Mouse (Mus musculus): ENCODE data around the gene Dnase2a. TPM values are rescaled to one million over a fixed set of nuclear protein-coding genes. Genes with fewer than 3 reads are reported as not detected.

Gene Dnase2a
- total RNA-seq, 4 experiments from 2014 or later, result 7.9 to 15.7 (median 12.3) TPM

DNA sequence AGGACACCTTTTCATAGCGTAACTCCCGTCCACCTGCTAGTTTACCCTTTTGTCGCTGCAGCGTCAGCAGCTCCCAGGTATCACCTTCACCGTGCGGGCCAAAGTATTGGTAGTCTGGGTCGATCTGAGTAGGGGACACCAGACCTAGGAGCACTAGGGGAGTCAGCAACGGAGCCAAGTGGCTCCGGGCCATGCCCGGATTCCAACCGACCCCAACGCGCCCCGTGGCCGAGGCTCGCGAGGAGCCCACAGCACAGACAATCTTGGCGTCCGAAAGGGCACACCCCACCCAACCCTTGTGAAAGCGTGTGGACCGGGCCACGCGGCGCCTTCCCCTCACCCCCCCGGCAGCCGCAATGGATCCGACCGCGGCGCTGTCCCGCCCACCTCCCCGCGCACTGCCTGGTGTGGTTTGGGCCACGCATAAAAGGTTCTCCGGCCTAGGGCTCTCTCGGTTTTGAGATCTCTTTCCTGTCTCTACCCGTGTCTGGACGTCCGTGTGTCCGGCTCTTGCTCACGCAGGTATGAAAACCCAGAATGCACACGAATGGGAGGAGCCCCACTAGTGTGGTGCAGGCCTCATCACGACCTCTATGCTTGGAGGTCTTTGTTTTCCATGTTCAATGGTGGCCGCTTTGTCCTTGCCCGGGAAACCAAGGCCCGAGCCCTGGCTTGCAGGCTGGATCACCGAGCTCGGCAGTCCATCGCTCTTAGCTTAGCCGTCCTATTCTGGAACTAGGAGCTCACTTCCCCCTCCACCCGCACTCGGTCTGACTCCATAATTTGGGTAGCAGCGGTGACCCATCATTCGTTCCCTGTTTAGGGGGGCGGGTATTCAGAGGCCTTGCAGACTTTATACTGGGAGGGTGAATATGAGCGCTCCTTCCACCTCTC, 61.1 kb downstream of the Dnase2a start, which contains the start of the genes Gm49661, Prdx2 and Rnaseh2a:
Gene Gm49661 (minus strand): TSS at position 193 of the 894 bp plus-strand sequence.
Gene Prdx2 (plus strand): TSS at position 347 of the 894 bp plus-strand sequence.
Gene Rnaseh2a (minus strand): TSS at position 527 of the 894 bp plus-strand sequence.
- DNase-seq (ENCODE audit: low spot score), result peak; percentile 75

DNA sequence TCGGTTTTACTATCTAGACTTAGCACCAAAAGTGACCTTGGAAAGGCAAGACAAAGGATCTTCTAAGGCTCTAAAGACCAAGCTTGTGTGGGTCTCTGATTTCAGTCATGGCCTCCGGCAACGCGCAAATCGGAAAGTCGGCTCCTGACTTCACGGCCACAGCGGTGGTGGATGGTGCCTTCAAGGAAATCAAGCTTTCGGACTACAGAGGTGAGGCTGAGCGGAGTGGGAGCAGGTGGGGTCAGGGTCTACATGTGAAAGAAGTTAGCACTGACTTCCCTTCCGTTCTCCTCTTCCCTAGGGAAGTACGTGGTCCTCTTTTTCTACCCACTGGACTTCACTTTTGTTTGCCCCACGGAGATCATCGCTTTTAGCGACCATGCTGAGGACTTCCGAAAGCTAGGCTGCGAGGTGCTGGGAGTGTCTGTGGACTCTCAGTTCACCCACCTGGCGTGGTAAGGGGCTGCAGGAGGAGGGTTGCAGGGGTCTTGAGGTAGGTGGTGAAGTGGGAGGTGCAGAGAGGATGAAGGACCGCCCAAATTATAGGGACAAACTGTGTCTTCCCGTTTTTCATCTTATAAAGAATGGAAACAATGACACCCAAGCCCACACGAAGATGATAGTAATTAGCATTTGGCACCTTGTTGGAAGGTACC, 61.9 kb downstream of the Dnase2a start:
- no peak for DNase-seq (ENCODE audit: low spot score)

DNA sequence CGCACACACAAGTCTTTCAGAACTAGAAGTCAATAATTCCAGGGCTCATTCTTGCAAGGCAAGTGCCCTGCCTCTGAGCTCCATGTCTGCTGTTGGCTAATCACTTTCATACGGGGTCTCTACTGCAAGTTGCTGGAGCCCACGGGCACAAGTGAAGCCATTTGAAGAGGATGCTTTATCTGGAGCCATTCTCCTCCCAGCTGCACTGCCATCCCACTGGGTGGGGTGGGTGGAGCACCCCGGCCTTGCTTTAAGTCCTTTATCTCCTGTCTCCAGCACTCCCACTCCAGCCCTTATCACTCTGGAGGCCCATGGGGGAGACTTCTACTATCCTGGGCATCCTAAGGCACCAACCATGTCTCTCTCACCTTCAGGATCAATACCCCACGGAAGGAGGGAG, 62.6 kb downstream of the Dnase2a start:
- DNase-seq (ENCODE audit: low spot score), result no peak

Small RNA genes within 50 kb of the gene (microRNA-seq; reads per million reads assigned to microRNA genes)
- gene Gm24197, result not detected
- 2.5 reads per million for gene Mir7069

Other genes with a start within 250 kb of the Dnase2a start
- 10 to 100 TPM; 12.8 to 26.9 (median 17.4) TPM for gene Ier2, start 245.7 kb upstream of the Dnase2a start, total RNA-seq (2022)
- gene Trmt1, start 222.3 kb upstream of the Dnase2a start, total RNA-seq (2022), result 10 to 100 TPM; 30.9 to 41.7 (median 38.5) TPM
- gene Nacc1, start 220.7 kb upstream of the Dnase2a start, total RNA-seq (2022), result 10 to 100 TPM; 26.7 to 36.0 (median 33.4) TPM
- gene Lyl1, start 207.1 kb upstream of the Dnase2a start, total RNA-seq (2022), result 1 to 10 TPM; 3.5 to 4.8 (median 4.3) TPM
- gene G430095P16Rik, start 185.6 kb upstream of the Dnase2a start, total RNA-seq (2022), result under 1 TPM in 1 of 4 experiments, not detected in 3; 0.66 TPM
- 100 to 1,000 TPM; 288 to 356 (median 295) TPM for gene Nfix, start 108.2 kb upstream of the Dnase2a start, total RNA-seq (2022)
- 10 to 100 TPM; 10.3 to 13.2 (median 12.0) TPM for gene Dand5, start 85.7 kb upstream of the Dnase2a start, total RNA-seq (2022)
- 10 to 100 TPM; 31.0 to 34.9 (median 33.1) TPM for gene Gadd45gip1, start 77.0 kb upstream of the Dnase2a start, total RNA-seq (2022)
- 10 to 100 TPM; 82.8 to 92.9 (median 89.3) TPM for gene Rad23a, start 67.9 kb upstream of the Dnase2a start, total RNA-seq (2022)
- 100 to 1,000 TPM; 330 to 410 (median 343) TPM for gene Calr, start 61.6 kb upstream of the Dnase2a start, total RNA-seq (2022)
- 10 to 100 TPM; 19.9 to 24.6 (median 22.9) TPM for gene Farsa, start 51.6 kb upstream of the Dnase2a start, total RNA-seq (2022)
- 1 to 10 TPM; 2.2 to 5.9 (median 4.1) TPM for gene Syce2, start 36.4 kb upstream of the Dnase2a start, total RNA-seq (2022)
- gene Gcdh, start 14.6 kb upstream of the Dnase2a start, total RNA-seq (2022), result 10 to 100 TPM; 77.8 to 99.2 (median 86.0) TPM
- gene Klf1, start 6.6 kb upstream of the Dnase2a start, total RNA-seq (2022), result not detected
- gene Mast1, start 28.8 kb downstream of the Dnase2a start, total RNA-seq (2022), result under 1 TPM; 0.06 to 0.19 (median 0.13) TPM
- gene Rtbdn, start 38.4 kb downstream of the Dnase2a start, total RNA-seq (2022), result not detected
- gene Gm49661, start 60.9 kb downstream of the Dnase2a start, total RNA-seq (2022), result 1 to 10 TPM in 2 of 4 experiments, not detected in 2; 2.4 to 5.9 TPM
- 100 to 1,000 TPM; 644 to 711 (median 676) TPM for gene Prdx2, start 61.0 kb downstream of the Dnase2a start, total RNA-seq (2022)
- gene Rnaseh2a, start 61.2 kb downstream of the Dnase2a start, total RNA-seq (2022), result 10 to 100 TPM; 41.9 to 61.3 (median 55.0) TPM
- gene Junb, start 70.2 kb downstream of the Dnase2a start, total RNA-seq (2022), result 10 to 100 TPM; 17.8 to 32.3 (median 23.9) TPM
- 1 to 10 TPM; 1.9 to 3.5 (median 2.7) TPM for gene Hook2, start 82.0 kb downstream of the Dnase2a start, total RNA-seq (2022)
- not detected for gene Best2, start 106.0 kb downstream of the Dnase2a start, total RNA-seq (2022)
- gene Asna1, start 116.7 kb downstream of the Dnase2a start, total RNA-seq (2022), result 10 to 100 TPM; 63.5 to 72.5 (median 65.4) TPM
- gene Trir, start 118.3 kb downstream of the Dnase2a start, total RNA-seq (2022), result 10 to 100 TPM; 76.6 to 90.6 (median 78.6) TPM
- 10 to 100 TPM; 29.6 to 32.4 (median 30.8) TPM for gene Tnpo2, start 128.4 kb downstream of the Dnase2a start, total RNA-seq (2022)
- 1 to 10 TPM; 2.9 to 4.0 (median 3.3) TPM for gene Fbxw9, start 151.5 kb downstream of the Dnase2a start, total RNA-seq (2022)
- gene Gm5741, start 159.4 kb downstream of the Dnase2a start, total RNA-seq (2022), result not detected
- gene Dhps, start 163.2 kb downstream of the Dnase2a start, total RNA-seq (2022), result 10 to 100 TPM; 32.7 to 36.4 (median 35.5) TPM
- 10 to 100 TPM; 40.8 to 45.3 (median 43.6) TPM for gene Wdr83os, start 172.2 kb downstream of the Dnase2a start, total RNA-seq (2022)
- gene Wdr83, start 172.7 kb downstream of the Dnase2a start, total RNA-seq (2022), result 10 to 100 TPM; 26.6 to 32.4 (median 30.0) TPM
- 10 to 100 TPM; 21.9 to 36.3 (median 26.3) TPM for gene Man2b1, start 174.7 kb downstream of the Dnase2a start, total RNA-seq (2022)
- 1 to 10 TPM; 2.1 to 3.0 (median 2.7) TPM for gene Zfp791, start 214.5 kb downstream of the Dnase2a start, total RNA-seq (2022)
- gene Cks1brt, start 243.4 kb downstream of the Dnase2a start, total RNA-seq (2022), result not detected

Measured in heart, adult 8-10 months (tissue).